In genomic region chr9:30264533-30265168, GRCm38 (mm10) we compare ENCODE assay signal across 8 mouse cellular contexts.
DNase-seq lines count a peak whose midpoint lies in the region; ATAC-seq and TF ChIP-seq lines count a peak whose summit lies in the region.

No protein-coding gene starts in this region.

- no peaks in the 10 kb centered on the region for H3K9me3 ChIP-seq in kidney, embryonic 16.5 days (ENCODE audit: low read length)
- no peaks in the 10 kb centered on the region for H3K9me3 ChIP-seq in limb, embryonic 14.5 days (ENCODE audit: control insufficient read depth, low read length)
- H3K9me3 ChIP-seq in neural tube, embryonic 15.5 days (replicated peaks), result no peaks in the 10 kb centered on the region

- H3K4me2 ChIP-seq in kidney, embryonic 16.5 days (replicated peaks; ENCODE audit: low read depth, low read length), result no peak overlapping the region; the same call in 1 of the 2 replicates
- peak overlapping the region; percentile 26; the same call in 1 of the 2 replicates for H3K4me2 ChIP-seq in limb, embryonic 14.5 days (replicated peaks; ENCODE audit: low read depth, low read length, severe bottlenecking)
- H3K4me2 ChIP-seq in neural tube, embryonic 15.5 days, result no peak overlapping the region

- peak; percentile 29 for DNase-seq in urinary bladder, postnatal 25 days (ENCODE audit: low spot score)
- no peak for DNase-seq in urinary bladder, adult 2 months (ENCODE audit: low spot score)
- DNase-seq in embryo, embryonic 11.5 days (ENCODE audit: low read depth, low spot score), result peak; percentile 84
- peak; percentile 94 for DNase-seq in limb, embryonic 14.5 days (ENCODE audit: low spot score)
- no peak for DNase-seq in B cell, adult 2 months

- TF ChIP-seq POLR2A in limb, embryonic 14.5 days (IDR thresholded peaks at IDR 0.05; ENCODE audit: borderline replicate concordance, extremely low read depth, insufficient read depth, insufficient read length), result no peak

- H3K36me3 ChIP-seq in kidney, embryonic 16.5 days (ENCODE audit: insufficient read depth, low read length), result no peaks in the 10 kb centered on the region
- H3K36me3 ChIP-seq in limb, embryonic 14.5 days (ENCODE audit: control insufficient read depth, insufficient read depth, low read length), result no peaks in the 10 kb centered on the region
- H3K36me3 ChIP-seq in neural tube, embryonic 15.5 days, result no peaks in the 10 kb centered on the region

- 24% methylated on average over 10 of the region's 11 CpGs for WGBS in kidney, embryonic 16.5 days
- 11% methylated on average over 11 of the region's 11 CpGs for WGBS in limb, embryonic 14.5 days
- 23% methylated on average over 11 of the region's 11 CpGs for WGBS in neural tube, embryonic 15.5 days

- no peak overlapping the region for H3K4me3 ChIP-seq in kidney, embryonic 16.5 days (ENCODE audit: low read length)
- no peak overlapping the region for H3K4me3 ChIP-seq in limb, embryonic 14.5 days (replicated peaks; ENCODE audit: low read length)
- H3K4me3 ChIP-seq in neural tube, embryonic 15.5 days (replicated peaks), result no peak overlapping the region

- H3K4me1 ChIP-seq in kidney, embryonic 16.5 days (ENCODE audit: insufficient read depth, low read length), result no peaks in the 10 kb centered on the region
- H3K4me1 ChIP-seq in limb, embryonic 14.5 days (ENCODE audit: control insufficient read depth, insufficient read depth, low read length), result no peaks in the 10 kb centered on the region
- peaks cover 7% of the 10 kb centered on the region for H3K4me1 ChIP-seq in neural tube, embryonic 15.5 days

- no peak overlapping the region for H3K27ac ChIP-seq in kidney, embryonic 16.5 days (ENCODE audit: low read length)
- H3K27ac ChIP-seq in limb, embryonic 14.5 days (replicated peaks; ENCODE audit: low read depth, low read length), result no peak overlapping the region
- no peak overlapping the region for H3K27ac ChIP-seq in neural tube, embryonic 15.5 days (replicated peaks)

- H3K9ac ChIP-seq in kidney, embryonic 16.5 days (replicated peaks; ENCODE audit: low read length), result no peak overlapping the region
- H3K9ac ChIP-seq in limb, embryonic 14.5 days (ENCODE audit: low read depth, low read length, severe bottlenecking), result no peak overlapping the region
- no peak overlapping the region for H3K9ac ChIP-seq in neural tube, embryonic 15.5 days (replicated peaks)

- no peaks in the 10 kb centered on the region for H3K27me3 ChIP-seq in kidney, embryonic 16.5 days (ENCODE audit: insufficient read depth, low read length)
- no peaks in the 10 kb centered on the region for H3K27me3 ChIP-seq in limb, embryonic 14.5 days (ENCODE audit: control insufficient read depth, insufficient read depth, low read length)
- no peaks in the 10 kb centered on the region for H3K27me3 ChIP-seq in neural tube, embryonic 15.5 days (replicated peaks)

- ATAC-seq in granulocyte monocyte progenitor cell, adult 5-6 weeks (replicated peaks; ENCODE audit: poor library complexity, severe bottlenecking), result peak; percentile 65
- ATAC-seq in kidney, embryonic 16.5 days (ENCODE audit: low FRiP score, low TSS enrichment), result peak; percentile 89
- ATAC-seq in limb, embryonic 14.5 days (ENCODE audit: low FRiP score, low read depth), result peak; percentile 80
- ATAC-seq in neural tube, embryonic 15.5 days (ENCODE audit: low FRiP score), result peak; percentile 80

Comparison
In these comparisons a context has a peak if more than half of its experiments do, and no peak if none do; other contexts are left out.
1. DNase-seq: peak in urinary bladder, postnatal 25 days (single experiment), embryo, embryonic 11.5 days (single experiment) and limb, embryonic 14.5 days (single experiment); none in urinary bladder, adult 2 months (single experiment) and B cell, adult 2 months (0 of 2).
2. Peak in every context shown above with its lines, with median percentiles within 50 percentile points of each other: ATAC-seq.